Comparison of ENCODE assay signal across 18 mouse cellular contexts in the genomic region with DNA sequence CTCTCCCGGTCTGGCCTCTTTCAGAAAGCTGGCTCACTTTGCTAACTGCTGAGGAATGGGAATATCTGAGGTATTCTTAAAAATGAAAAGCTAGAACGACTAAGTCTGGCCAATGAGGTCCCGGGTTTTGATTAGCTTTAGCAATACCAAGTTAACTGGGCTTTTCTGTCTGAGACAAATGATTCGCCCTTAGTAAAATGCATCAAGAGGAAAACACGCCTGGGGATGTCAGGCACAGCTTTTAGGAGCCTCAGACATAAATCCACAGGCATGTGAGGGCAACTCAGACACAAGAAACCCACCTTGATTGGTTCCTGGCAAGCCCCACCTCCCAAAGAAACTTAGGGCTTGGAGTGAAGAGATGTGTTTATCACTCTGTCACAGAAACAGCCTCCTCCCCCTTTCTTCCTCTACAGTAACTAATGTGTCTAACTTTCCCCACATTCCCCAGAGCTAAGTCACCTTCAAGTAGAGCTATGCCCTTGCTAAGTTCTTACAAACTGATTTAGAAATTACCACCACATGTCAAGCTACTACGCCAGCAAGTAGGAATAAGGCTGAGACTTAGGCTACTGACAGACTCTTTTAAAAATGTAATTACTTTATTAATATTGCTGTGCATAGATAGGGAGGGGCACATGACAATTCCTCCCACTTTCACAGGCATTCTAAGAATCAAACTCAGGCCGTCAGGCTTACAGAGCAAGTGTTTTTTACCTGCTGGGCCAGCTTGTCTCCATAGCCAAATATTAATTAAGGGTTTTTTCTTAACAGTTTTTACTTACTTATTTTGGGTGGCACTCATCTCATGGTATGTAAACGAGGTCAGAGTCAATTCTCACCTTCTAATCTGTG. TPM values are rescaled to one million over a fixed set of nuclear protein-coding genes. Genes with fewer than 3 reads are reported as not detected.
DNase-seq lines count a peak whose midpoint lies in the region; ATAC-seq and TF ChIP-seq lines count a peak whose summit lies in the region.
"Had no signal": no experiment of that assay in that cellular context is flagged by ENCODE, and none has a peak within 500 bp of the region (broad histone marks: within the 10 kb centered on the region; RNA-seq: fewer than 3 reads in every experiment).

No protein-coding gene starts in this region.

- no peak for ATAC-seq in heart, embryonic 16.5 days (replicated peaks; ENCODE audit: extremely low read depth, insufficient read depth, low FRiP score)
- 0 out of 2 replicates have a peak, but pooled peaks have one; percentile 32 for ATAC-seq in common myeloid progenitor, adult 5-6 weeks (replicated peaks; ENCODE audit: low read depth, poor library complexity, severe bottlenecking)
- peak; percentile 93 for ATAC-seq in liver, embryonic 14.5 days (ENCODE audit: insufficient read depth)
- ATAC-seq: forebrain, embryonic 16.5 days had no signal

- no peak overlapping the region for H3K9ac ChIP-seq in heart, embryonic 16.5 days (ENCODE audit: low read length)
- H3K9ac ChIP-seq in liver, embryonic 14.5 days (replicated peaks): peak overlapping the region; percentile 27
- H3K9ac ChIP-seq: embryonic facial prominence, embryonic 15.5 days; hindbrain, embryonic 15.5 days had no signal

- no peak for TF ChIP-seq CTCF in liver, embryonic 14.5 days (IDR thresholded peaks at IDR 0.05; ENCODE audit: low read depth)

- no peak overlapping the region for H3K4me3 ChIP-seq in heart, embryonic 16.5 days (ENCODE audit: low read length)
- H3K4me3 ChIP-seq in liver, embryonic 14.5 days (ENCODE audit: insufficient read depth in 1 of 2, low read depth in 2 of 2, low read length in 2 of 2): no peak overlapping the region
- H3K4me3 ChIP-seq: embryonic facial prominence, embryonic 15.5 days; hindbrain, embryonic 15.5 days had no signal

- TF ChIP-seq EP300 in liver, embryonic 14.5 days (IDR thresholded peaks at IDR 0.05; ENCODE audit: low read depth): peak; percentile 57; the same call in 1 of the 2 replicates

- intact Hi-C loops in heart, postnatal 25 days (cut with DNase I): no loop called here

- H3K27ac ChIP-seq in heart, embryonic 16.5 days (ENCODE audit: low read length): peak overlapping the region; percentile 43; the same call in 1 of the 2 replicates
- peak overlapping the region; percentile 84 for H3K27ac ChIP-seq in liver, embryonic 14.5 days
- H3K27ac ChIP-seq: embryonic facial prominence, embryonic 15.5 days; hindbrain, embryonic 15.5 days; macrophage had no signal

- H3K27me3 ChIP-seq in heart, embryonic 16.5 days (ENCODE audit: control insufficient read depth, insufficient read depth, low read length): no peaks in the 10 kb centered on the region
- H3K27me3 ChIP-seq in liver, embryonic 14.5 days (ENCODE audit: control insufficient read depth, insufficient read depth, low read length): no peaks in the 10 kb centered on the region
- H3K27me3 ChIP-seq: embryonic facial prominence, embryonic 15.5 days; hindbrain, embryonic 15.5 days had no signal

- peaks cover 9% of the 10 kb centered on the region for H3K4me1 ChIP-seq in heart, embryonic 16.5 days (ENCODE audit: control insufficient read depth, insufficient read depth, low read length)
- H3K4me1 ChIP-seq in liver, embryonic 14.5 days (replicated peaks; ENCODE audit: control insufficient read depth in 2 of 2, insufficient read depth in 2 of 2, low read length in 1 of 2): peaks cover 24 to 42% of the 10 kb centered on the region in 2 experiments
- H3K4me1 ChIP-seq: embryonic facial prominence, embryonic 15.5 days; hindbrain, embryonic 15.5 days had no signal

- H3K4me2 ChIP-seq in heart, embryonic 16.5 days (ENCODE audit: low read depth, low read length): no peak overlapping the region
- H3K4me2 ChIP-seq in liver, embryonic 14.5 days (ENCODE audit: low read depth): peak overlapping the region; percentile 51
- H3K4me2 ChIP-seq: embryonic facial prominence, embryonic 15.5 days; hindbrain, embryonic 15.5 days had no signal

- H3K9me3 ChIP-seq in heart, embryonic 16.5 days (replicated peaks; ENCODE audit: control insufficient read depth, low read length): no peaks in the 10 kb centered on the region
- peaks cover 4% of the 10 kb centered on the region; the same call in 1 of the 2 replicates for H3K9me3 ChIP-seq in liver, embryonic 14.5 days (ENCODE audit: control insufficient read depth, low read length)
- H3K9me3 ChIP-seq: embryonic facial prominence, embryonic 15.5 days; hindbrain, embryonic 15.5 days had no signal

- peaks cover 15% of the 10 kb centered on the region for H3K36me3 ChIP-seq in heart, embryonic 16.5 days (ENCODE audit: control insufficient read depth, insufficient read depth)
- H3K36me3 ChIP-seq in liver, embryonic 14.5 days (replicated peaks; ENCODE audit: control insufficient read depth, insufficient read depth, low read depth): no peaks in the 10 kb centered on the region; the same call in 1 of the 2 replicates

- no peak for DNase-seq in heart, postnatal 25 days (ENCODE audit: low spot score)
- DNase-seq in 3T3-L1 (ENCODE audit: low read depth, low spot score): peak; percentile 78
- DNase-seq in liver, embryonic 14.5 days (ENCODE audit: low read depth in 3 of 3, low spot score in 3 of 3): peak; percentile 70 to 76 (median 73)
- no peak for DNase-seq in cerebellum, postnatal 4 days (ENCODE audit: low spot score in 2 of 2)
- DNase-seq in frontal cortex, postnatal 36 days (ENCODE audit: low spot score in 2 of 2): no peak
- no peak for DNase-seq in retina, postnatal 1 day
- DNase-seq: cerebellum, adult 2 months; layer of hippocampus, adult 9-11 months; lung, adult 18-20 months; midbrain, embryonic 14.5 days; right cerebral cortex, postnatal 14 days; thymus, adult 2 months had no signal

- 69% methylated on average over 8 of the region's 8 CpGs for WGBS in heart, embryonic 16.5 days
- WGBS in liver, embryonic 14.5 days (ENCODE audit: insufficient replicate concordance): 53% methylated on average over 8 of the region's 8 CpGs

RNA-seq across cellular contexts. Expression of a gene that starts 26.0 kb away (rescaled TPM):
- 7.4 and 10.2 TPM in 2 replicates for polyA plus RNA-seq in heart, embryonic 16.5 days (2015; fragmentation: Nextera tagmentation; extraction: Ambion mirVana)
- 1 to 10 TPM; 6.7 to 7.7 TPM for total RNA-seq in heart, postnatal 25 days (2021)
- 3.2 and 8.6 TPM in 2 replicates for total RNA-seq in common myeloid progenitor, adult 5-6 weeks (2017)
- 5.5 and 6.4 TPM in 2 replicates for polyA plus RNA-seq in liver, embryonic 14.5 days (2012; rRNA removed)
- 4.4 and 6.5 TPM in 2 replicates for polyA plus RNA-seq in liver, embryonic 14.5 days (2014; fragmentation: Nextera tagmentation; extraction: Ambion mirVana)

Comparison
In these comparisons a context has a peak if more than half of its experiments do, and no peak if none do; other contexts are left out.
1. DNase-seq: peak in 3T3-L1 (single experiment) and liver, embryonic 14.5 days (3 of 3); none in heart, postnatal 25 days (single experiment), cerebellum, postnatal 4 days (0 of 2), frontal cortex, postnatal 36 days (0 of 2) and retina, postnatal 1 day (single experiment).